Mouse (Mus musculus) liver (tissue): ENCODE data around the gene Gm11116.
"Not testable (repeated sequence)": the region's sequence is repeated elsewhere in the genome, so short reads cannot be mapped to it uniquely, and the experiment has no call there.

Experiments used
- DNase-seq: peaks from one replicate; pipeline ENCODE4 v3.0.0-alpha.2; 2020; ENCODE audit warnings: mixed read lengths

Gene Gm11116

DNA sequence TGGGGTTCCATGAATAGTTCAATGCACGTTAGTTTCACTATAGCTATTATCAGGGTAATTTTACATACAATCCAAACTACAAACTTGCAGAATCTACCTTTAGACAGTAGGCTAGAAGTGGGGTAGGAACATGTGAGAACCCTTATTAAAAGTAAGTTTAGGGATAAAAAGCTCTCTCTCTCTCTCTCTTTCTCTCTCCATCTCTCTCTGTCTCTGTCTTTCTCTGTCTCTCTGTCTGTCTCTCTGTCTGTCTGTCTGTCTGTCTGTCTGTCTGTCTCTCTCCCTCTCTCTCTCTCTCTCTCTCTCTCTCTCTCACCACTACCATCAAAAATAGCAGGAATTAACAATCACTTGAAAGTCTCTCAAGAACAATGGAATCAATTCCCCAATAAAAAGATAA is at the start of gene Gm11116:
Gene Gm11116, minus strand, starts transcription at position 101 of the 400 bp plus-strand sequence.
- no peak for DNase-seq

DNA sequence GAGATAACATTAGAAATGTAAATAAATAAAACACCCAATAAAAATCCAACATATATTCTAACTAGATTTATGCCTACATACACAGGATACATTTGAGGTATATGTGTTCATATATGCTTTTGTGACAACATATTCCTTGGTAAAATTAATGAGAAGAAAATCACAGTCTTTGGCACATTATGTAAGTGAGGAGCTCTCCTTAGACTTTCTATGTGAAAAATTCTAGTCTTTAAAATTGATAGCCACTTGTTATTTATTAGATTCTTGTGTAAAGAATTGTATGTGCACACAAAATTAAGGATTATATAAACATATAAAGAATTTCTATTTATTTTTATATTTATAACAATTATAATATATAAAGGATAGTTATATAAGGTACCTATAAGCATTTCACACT is 42.7 kb upstream of the Gm11116 start, which contains the start of gene Gm11115:
Gene Gm11115, minus strand, starts transcription at position 101 of the 400 bp plus-strand sequence.
- no peak for DNase-seq

DNA sequence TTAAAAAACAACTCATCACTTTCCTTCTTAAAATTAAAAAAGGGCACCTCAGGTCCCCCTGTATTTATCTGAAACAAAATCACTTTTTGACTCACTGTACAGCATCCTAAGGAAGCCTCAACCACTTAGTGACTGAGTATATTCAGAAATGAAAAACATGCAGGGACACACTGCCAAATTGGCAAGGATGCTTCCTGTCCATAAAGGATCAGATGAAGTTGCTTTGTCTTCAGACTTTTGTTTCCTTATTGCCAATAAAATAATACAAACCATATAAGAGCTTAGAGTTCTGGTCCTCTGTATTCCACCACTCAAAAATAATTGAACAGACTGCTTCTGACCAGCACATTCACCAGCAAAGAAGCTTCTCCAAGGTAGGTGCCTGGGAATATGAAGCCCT is 25.1 kb downstream of the Gm11116 start, which contains the start of gene Smr2:
Gene Smr2, plus strand, starts transcription at position 301 of the 400 bp plus-strand sequence.
- not testable (repeated sequence) for DNase-seq
